Mouse (Mus musculus) hindbrain, embryonic 16.5 days (tissue): ENCODE measurements at regions not wholly inside any gene's neighbourhood (a gene's known extent, or its start where the extent isn't known, plus 50 kb on each side); places are given as distances from the start of the nearest gene placed in this dataset.
A peak's percentile ranks its signal among the peaks of the same experiment; 100 is the strongest.

Experiments
- ATAC-seq: fragments of 200-750 bp; cut with Nextera tagmentation; 2 replicates; pipeline ENCODE4 v1.8.0; 2017; ENCODE audit warnings: moderate TSS enrichment, moderate library complexity
- H3K27ac ChIP-seq: fragments of 300-500 bp; sonication (generic); 2 replicates; pipeline ENCODE4 v1.5.1; 2014; ENCODE audit warnings: low read depth, mild to moderate bottlenecking, control low read depth, low read length, moderate library complexity
- H3K27me3 ChIP-seq: fragments of 300-500 bp; sonication (generic); replicated peaks from 2 replicates; pipeline ENCODE4 v1.6.1; 2014; ENCODE audit warnings: low read length; ENCODE audit not compliant: control insufficient read depth, insufficient read depth
- H3K36me3 ChIP-seq: fragments of 300-500 bp; sonication (generic); 2 replicates; pipeline ENCODE4 v1.6.1; 2014; ENCODE audit warnings: mild to moderate bottlenecking, low read length, moderate library complexity, mixed read lengths; ENCODE audit not compliant: control insufficient read depth, insufficient read depth
- H3K4me1 ChIP-seq: fragments of 300-500 bp; sonication (generic); 2 replicates; pipeline ENCODE4 v1.6.1; 2014; ENCODE audit warnings: low read depth, low read length; ENCODE audit not compliant: control insufficient read depth, insufficient read depth
- H3K4me2 ChIP-seq: fragments of 300-500 bp; sonication (generic); 2 replicates; pipeline ENCODE4 v1.6.1; 2014; ENCODE audit warnings: mild to moderate bottlenecking, low read length, control low read depth, moderate library complexity
- H3K4me3 ChIP-seq: fragments of 300-500 bp; sonication (generic); 2 replicates; pipeline ENCODE4 v1.5.1; 2014; ENCODE audit warnings: mild to moderate bottlenecking, low read length, control low read depth, moderate library complexity
- H3K9ac ChIP-seq: fragments of 300-500 bp; sonication (generic); 2 replicates; pipeline ENCODE4 v1.6.1; 2014; ENCODE audit warnings: low read depth, mild to moderate bottlenecking, control low read depth, low read length, moderate library complexity
- H3K9me3 ChIP-seq: fragments of 300-500 bp; sonication (generic); 2 replicates; pipeline ENCODE4 v1.6.1; 2014; ENCODE audit warnings: mild to moderate bottlenecking, low read length, moderate library complexity; ENCODE audit not compliant: control insufficient read depth
- WGBS: fragments of 180-500 bp; shearing (Covaris S2); extraction: QIAGEN DNeasy Blood & Tissue Kit; methylation state at CpG from one replicate; pipeline ENCODE4 v1.1.7; 2014; 5-methylcytosine and 5-hydroxymethylcytosine counted together

- H3K4me1 ChIP-seq: peaks cover 3% of the 10 kb centered on the region
- H3K27ac ChIP-seq: no peak overlapping the region
- ATAC-seq: no peak
- no peak overlapping the region for H3K9ac ChIP-seq
- H3K4me2 ChIP-seq: no peak overlapping the region
- no peaks in the 10 kb centered on the region for H3K36me3 ChIP-seq
- WGBS: 73% methylated on average over 6 of the region's 6 CpGs
- no peaks in the 10 kb centered on the region for H3K9me3 ChIP-seq
- H3K4me3 ChIP-seq: no peak overlapping the region
- no peaks in the 10 kb centered on the region for H3K27me3 ChIP-seq
These were observed 282.8 kb upstream of the Zmiz1 start for GRCm38 (mm10) chr14:25176206-25176605.

GRCm38 (mm10) chr14:25180126-25180525 is 278.9 kb upstream of the Zmiz1 start:
- H3K27ac ChIP-seq: no peak overlapping the region

GRCm38 (mm10) chr14:25181406-25181805 is 277.6 kb upstream of the Zmiz1 start:
- no peak for ATAC-seq
- no peak overlapping the region for H3K4me2 ChIP-seq
- H3K4me3 ChIP-seq: no peak overlapping the region
- H3K27ac ChIP-seq: no peak overlapping the region
- WGBS: 78% methylated on average over 2 of the region's 2 CpGs
- no peaks in the 10 kb centered on the region for H3K36me3 ChIP-seq
- no peaks in the 10 kb centered on the region for H3K9me3 ChIP-seq
- peaks cover 18% of the 10 kb centered on the region for H3K4me1 ChIP-seq
- H3K9ac ChIP-seq: no peak overlapping the region
- no peaks in the 10 kb centered on the region for H3K27me3 ChIP-seq

More at GRCm38 (mm10) chr14:25180126-25180525, 278.9 kb upstream of the Zmiz1 start:
- peaks cover 5% of the 10 kb centered on the region for H3K4me1 ChIP-seq
- no peak overlapping the region for H3K4me3 ChIP-seq
- WGBS: 45% methylated on average over 9 of the region's 9 CpGs
- H3K9me3 ChIP-seq: no peaks in the 10 kb centered on the region
- H3K9ac ChIP-seq: no peak overlapping the region
- no peak overlapping the region for H3K4me2 ChIP-seq
- no peak for ATAC-seq
- no peaks in the 10 kb centered on the region for H3K27me3 ChIP-seq
- no peaks in the 10 kb centered on the region for H3K36me3 ChIP-seq

DNA sequence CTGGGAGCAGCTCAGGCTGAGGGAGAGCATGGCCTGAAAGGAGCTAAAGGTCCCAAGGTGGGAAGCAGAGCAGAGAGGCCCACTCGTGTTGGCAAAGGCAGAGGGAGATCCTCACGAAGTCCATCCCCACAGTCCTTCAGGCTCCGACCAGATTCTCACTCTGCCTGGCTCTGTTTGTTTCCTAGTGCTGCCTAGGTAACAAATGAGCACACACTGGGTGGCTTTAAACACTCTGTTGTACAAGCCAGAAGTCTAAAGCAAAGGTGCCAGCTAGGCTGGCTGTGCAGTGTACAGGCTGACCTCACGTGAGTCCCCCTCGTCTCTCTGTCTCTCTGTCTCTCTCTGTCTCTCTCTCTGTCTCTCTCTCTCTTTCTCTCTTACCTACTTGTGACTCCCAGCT is 274.9 kb upstream of the Zmiz1 start:
- H3K9me3 ChIP-seq: no peaks in the 10 kb centered on the region
- peaks cover 24% of the 10 kb centered on the region for H3K4me1 ChIP-seq
- 51% methylated on average over 5 of the region's 5 CpGs for WGBS
- no peak overlapping the region for H3K27ac ChIP-seq
- H3K9ac ChIP-seq: no peak overlapping the region
- 0 out of 2 replicates have a peak, but pooled peaks have one; percentile 44 for ATAC-seq
- no peaks in the 10 kb centered on the region for H3K36me3 ChIP-seq
- H3K4me2 ChIP-seq: no peak overlapping the region
- H3K4me3 ChIP-seq: no peak overlapping the region
- no peaks in the 10 kb centered on the region for H3K27me3 ChIP-seq

GRCm38 (mm10) chr14:25184875-25185274 is 274.1 kb upstream of the Zmiz1 start:
- no peak overlapping the region; the same call in 1 of the 2 replicates for H3K27ac ChIP-seq
- WGBS: 81% methylated on average over 1 of the region's 1 CpGs
- no peak overlapping the region for H3K9ac ChIP-seq
- no peaks in the 10 kb centered on the region for H3K36me3 ChIP-seq
- H3K4me3 ChIP-seq: no peak overlapping the region
- no peak for ATAC-seq
- H3K27me3 ChIP-seq: no peaks in the 10 kb centered on the region
- H3K9me3 ChIP-seq: no peaks in the 10 kb centered on the region
- no peak overlapping the region for H3K4me2 ChIP-seq
- peaks cover 24% of the 10 kb centered on the region for H3K4me1 ChIP-seq

GRCm38 (mm10) chr14:25185556-25185958 is 273.4 kb upstream of the Zmiz1 start:
- no peaks in the 10 kb centered on the region for H3K9me3 ChIP-seq
- WGBS: 21% methylated on average over 10 of the region's 10 CpGs
- ATAC-seq: peak; percentile 62
- H3K4me3 ChIP-seq: no peak overlapping the region
- peak overlapping the region; percentile 42 for H3K9ac ChIP-seq
- H3K36me3 ChIP-seq: no peaks in the 10 kb centered on the region
- H3K27ac ChIP-seq: peak overlapping the region; percentile 85
- H3K4me2 ChIP-seq: no peak overlapping the region
- H3K4me1 ChIP-seq: peaks cover 23% of the 10 kb centered on the region
- H3K27me3 ChIP-seq: no peaks in the 10 kb centered on the region

DNA sequence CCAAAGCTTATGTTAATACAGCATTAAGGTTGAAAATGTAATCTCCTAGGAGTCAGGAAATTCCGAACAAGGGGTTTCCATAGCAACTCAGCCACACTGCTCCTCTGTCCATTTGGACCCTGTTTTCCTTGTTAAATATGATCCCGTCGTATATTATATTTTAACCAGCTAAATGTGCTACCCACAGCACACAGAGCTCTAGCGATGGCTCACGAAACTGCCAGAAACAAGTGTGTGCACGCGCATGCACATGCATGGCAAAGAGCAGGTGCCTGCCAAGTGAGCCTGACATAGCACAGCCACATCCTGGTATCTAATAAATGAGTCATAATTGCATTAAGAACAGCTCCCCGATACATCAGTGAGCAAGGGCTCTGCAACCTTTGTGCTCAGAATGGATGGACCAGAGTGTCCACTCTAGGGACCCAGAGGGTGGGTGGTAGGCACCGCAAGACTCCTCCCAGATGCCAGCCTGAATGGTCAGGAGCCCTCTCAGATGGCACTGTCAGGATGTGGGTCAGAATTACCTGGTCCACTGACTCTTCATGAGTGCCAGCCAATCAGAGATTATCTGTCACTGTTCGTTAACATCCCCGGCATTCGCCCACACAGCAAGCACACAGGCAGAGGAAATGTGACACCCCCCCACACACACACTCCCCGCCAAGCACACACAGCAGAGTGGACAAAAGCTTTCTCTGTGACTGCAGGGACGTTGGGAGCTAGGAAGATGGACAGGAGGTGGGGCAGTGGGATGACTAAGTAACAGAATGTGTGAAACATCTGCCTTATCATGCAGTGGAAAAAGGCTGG is 272.8 kb upstream of the Zmiz1 start:
- Histone ChIP-seq H3K4me1 (peaks cover 21% of the 10 kb centered on the region), H3K4me3 (no peak overlapping the region), H3K9ac (peak overlapping the region; percentile 42), H3K36me3 (no peaks in the 10 kb centered on the region), H3K9me3 (no peaks in the 10 kb centered on the region), H3K27me3 (no peaks in the 10 kb centered on the region), H3K27ac (peak overlapping the region; percentile 85), H3K4me2 (peak overlapping the region; percentile 20; the same call in 1 of the 2 replicates)
- WGBS: 24% methylated on average over 14 of the region's 14 CpGs
- peak; percentile 71 for ATAC-seq

DNA sequence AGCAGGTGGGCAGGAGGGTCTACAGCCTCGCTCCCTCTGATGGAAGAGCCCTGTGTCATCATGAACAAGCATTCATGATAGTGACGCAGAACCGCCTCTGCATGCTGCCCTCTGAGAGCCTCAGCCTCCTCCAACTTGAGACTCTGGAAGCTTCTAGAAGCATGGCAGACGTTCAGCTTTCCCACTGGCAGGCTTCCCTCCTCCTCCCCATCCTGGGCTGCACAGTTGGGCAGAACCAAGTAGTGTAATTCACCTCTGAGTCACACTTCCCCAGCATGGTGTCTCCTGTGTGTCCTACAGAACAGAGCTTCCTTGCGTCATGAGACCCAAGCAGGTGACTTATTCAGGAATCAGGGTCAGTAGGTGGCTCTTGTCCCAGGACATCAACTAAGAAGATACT is 271.3 kb upstream of the Zmiz1 start:
- Histone ChIP-seq H3K36me3 (no peaks in the 10 kb centered on the region), H3K4me3 (no peak overlapping the region), H3K4me2 (no peak overlapping the region), H3K27ac (no peak overlapping the region), H3K9me3 (no peaks in the 10 kb centered on the region), H3K4me1 (peaks cover 21% of the 10 kb centered on the region), H3K27me3 (no peaks in the 10 kb centered on the region), H3K9ac (no peak overlapping the region)
- no peak for ATAC-seq
- WGBS: 83% methylated on average over 5 of the region's 5 CpGs

- Histone ChIP-seq H3K36me3 (no peaks in the 10 kb centered on the region), H3K9ac (no peak overlapping the region), H3K27me3 (no peaks in the 10 kb centered on the region), H3K4me2 (no peak overlapping the region), H3K4me1 (peaks cover 21% of the 10 kb centered on the region), H3K4me3 (no peak overlapping the region), H3K9me3 (no peaks in the 10 kb centered on the region), H3K27ac (no peak overlapping the region)
- 91% methylated on average over 5 of the region's 5 CpGs for WGBS
- ATAC-seq: no peak
These were observed 269.7 kb upstream of the Zmiz1 start for GRCm38 (mm10) chr14:25189256-25189655.
